Mouse (Mus musculus) layer of hippocampus, adult 8-10 months (tissue): ENCODE measurements at regions not wholly inside any gene's neighbourhood (a gene's known extent, or its start where the extent isn't known, plus 50 kb on each side); places are given as distances from the start of the nearest gene placed in this dataset.
A peak's percentile ranks its signal among the peaks of the same experiment; 100 is the strongest.

Experiments
- DNase-seq, 2 experiments: peaks; one replicate each; pipeline ENCODE4 v3.0.0; 2022; ENCODE audit warnings: low spot score in 2 of 2

DNA sequence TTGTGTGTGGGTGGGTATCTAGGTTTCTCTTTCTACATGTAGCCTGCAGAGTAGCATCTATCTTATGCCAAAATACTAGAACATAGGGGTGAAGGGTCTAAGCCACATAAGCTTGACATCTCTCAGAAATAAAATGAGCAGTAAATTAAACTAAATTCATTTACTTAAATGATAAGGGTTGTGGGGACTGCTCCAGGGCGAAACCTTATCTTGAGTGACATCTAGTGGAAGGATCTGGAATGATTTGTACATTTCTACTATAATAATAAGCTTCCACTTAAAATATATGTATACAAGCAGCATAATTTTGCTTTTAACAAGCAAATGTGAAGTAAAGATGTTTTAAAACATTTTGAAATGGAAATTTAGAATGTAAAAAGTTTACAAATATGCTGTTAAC is 271.4 kb downstream of the Vgll3 start:
- DNase-seq, result no peak

DNA sequence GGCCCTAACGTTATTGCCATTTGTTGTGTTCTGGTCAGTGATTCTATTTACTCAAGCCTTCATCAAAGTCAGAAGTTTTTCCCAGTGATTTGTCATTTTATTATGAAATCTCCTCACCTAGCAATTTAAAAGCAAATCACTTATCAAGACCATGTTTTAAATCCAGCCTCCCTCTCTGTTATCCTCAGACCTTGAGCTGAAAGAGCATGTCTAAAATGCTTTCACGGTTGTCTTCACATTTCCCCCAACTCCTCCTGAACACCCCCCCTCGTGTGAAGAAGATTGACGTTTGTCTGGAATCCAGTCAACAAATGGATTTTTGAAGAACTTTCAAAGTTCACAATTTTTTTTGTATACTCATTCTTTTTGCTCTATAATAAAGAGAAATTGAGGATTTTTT is 277.7 kb downstream of the Vgll3 start:
- no peak for DNase-seq

DNA sequence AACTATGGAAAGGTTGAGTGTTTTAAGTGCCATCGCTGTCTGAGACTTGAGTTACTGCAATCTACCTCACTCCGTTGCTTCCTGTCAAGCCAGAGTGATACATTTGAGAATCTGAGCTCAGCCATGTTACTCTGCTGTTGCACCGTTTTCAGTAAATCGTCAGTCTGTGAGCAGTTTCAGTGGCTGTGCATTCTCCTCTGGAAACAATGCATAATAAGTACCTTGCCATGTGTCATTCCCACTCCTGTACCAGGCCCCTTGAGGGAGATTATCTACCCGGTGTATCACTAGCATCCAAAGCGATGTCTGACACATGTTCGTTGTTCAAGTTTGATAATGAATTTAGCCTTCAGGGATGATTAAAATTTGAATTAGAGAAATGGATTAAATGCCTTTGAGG is 280.6 kb downstream of the Vgll3 start:
- DNase-seq, result no peak

DNA sequence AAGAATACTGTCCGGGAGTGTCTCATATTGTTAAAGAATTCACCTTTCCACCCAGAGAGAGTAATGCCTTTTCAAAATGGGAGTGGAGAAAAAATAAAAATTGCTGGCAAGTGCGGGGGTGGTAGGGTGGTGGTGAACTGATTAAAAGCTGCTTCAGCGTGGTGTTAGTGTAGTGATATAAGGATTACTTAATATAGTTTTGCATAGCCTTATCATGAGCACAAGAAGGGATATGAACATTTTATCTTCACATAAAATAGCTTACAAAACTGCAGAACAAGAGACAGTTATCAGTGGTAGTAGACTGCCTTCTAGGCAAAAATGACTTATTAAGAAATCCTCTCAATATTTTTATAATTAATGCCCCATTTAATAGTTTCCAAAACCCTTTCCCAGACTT is 302.9 kb downstream of the Vgll3 start:
- DNase-seq, result no peak

DNA sequence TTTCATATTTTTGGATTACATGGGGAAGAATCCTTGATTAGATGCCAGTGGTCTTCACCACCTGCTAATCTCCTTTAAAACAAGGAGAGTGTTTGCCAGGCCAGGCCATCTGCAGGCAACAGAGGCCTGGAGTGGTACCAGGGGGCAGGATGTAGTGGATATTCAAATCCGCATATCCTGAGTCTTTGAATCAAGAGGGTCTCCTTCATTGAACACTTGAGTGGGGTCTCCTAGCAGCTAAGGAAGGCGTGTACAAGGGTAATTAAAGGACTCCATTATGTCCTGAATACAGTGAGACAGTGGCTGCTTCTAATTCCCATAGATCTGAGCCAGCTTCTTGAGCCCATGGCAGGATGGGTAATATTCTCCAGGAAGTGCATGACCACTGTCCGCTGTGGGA is 322.7 kb downstream of the Vgll3 start:
- DNase-seq, result no peak

DNA sequence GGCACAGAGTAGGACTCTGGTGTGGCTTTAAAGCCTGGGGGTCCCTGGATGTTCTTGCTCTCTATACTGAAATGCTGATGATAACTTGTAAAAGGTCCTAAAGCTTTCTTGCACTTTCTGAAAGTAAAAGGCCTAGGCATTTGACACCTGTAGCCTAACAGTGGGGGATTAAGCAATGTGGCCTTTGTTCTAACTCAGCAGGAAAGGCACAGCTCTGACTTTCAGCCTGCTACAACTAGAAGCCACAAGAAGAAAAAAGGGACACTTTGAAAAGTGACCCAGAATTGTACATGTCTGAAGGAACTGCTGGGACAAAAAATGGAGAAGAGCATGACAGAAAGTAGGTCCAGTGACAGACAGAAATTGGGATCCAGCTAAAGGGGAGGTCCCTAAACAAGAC is 329.7 kb downstream of the Vgll3 start:
- no peak for DNase-seq

DNA sequence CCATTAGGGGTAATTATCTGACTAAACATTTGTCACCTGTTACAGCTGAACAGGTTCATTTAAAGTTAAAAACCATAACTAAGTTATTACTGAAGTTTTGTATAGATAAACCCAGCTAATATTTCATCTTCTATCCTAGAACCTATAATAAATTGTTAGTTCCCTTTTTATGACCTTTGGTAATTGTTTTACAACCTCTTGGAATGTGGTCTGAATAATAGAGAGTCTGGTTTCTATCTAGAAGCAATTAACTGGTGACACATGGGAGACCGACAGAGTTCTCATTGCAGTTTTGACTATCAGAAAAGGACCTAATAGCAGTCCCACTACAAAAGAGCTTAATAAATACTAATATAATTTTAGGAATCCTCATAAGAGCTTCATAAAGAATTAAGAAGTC is 330.2 kb downstream of the Vgll3 start:
- DNase-seq, result no peak

DNA sequence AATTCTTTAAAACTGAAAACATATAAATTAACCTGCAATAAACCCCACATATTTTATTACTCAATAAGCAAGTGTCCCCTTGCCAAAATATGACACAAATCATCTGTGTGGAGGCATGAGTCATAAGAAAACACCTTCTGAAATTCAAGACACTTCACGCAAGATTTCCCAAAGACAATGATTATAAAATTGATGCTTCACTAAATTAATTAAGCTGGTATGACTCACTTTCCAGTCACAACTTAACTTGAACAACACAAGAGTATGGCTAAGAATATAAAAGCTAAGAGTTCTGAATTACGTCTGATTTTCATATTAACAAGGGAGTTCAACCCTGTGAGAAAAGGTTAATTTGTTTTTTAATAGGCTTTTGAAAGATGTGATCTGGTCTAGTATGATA is 353.2 kb downstream of the Vgll3 start:
- DNase-seq, result no peak

DNA sequence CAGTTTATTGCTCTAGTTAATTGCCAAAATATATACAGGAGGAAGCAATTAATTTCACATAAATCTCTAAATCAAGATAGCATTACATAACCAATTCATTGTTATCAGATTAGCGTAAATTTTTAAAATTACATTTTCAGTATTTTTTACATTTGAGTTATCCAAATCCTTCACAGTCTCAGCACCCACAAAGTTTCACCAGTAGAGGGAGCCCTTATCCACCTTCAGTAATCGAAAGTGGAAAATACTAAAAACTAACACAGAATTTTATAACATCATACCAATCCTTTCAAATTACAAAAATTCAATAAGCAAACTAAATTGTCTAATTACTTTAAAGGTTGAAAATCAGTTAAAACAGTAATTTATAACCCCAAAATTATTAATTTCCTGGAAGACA is 375.7 kb downstream of the Vgll3 start:
- DNase-seq, result peak in 1 of 2 experiments; percentile 25

DNA sequence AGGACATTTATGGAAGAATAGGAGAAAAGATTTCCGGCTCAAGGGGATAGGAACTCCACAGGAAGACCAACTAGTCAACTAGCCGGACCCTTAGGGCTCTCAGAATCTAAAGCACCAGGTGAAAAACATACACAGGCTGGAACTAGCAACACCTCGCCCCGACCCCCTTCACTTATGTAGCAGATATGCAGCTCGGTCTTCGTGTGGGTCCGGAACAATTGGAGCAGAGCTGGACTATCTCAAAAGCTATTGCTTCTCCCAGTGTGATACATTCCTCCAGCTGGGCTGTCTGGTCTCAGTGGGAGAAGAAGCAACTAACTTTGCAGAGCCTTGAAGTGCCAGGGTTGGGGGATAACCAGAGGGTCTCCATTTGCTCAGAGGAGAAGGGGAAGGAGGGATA is 386.3 kb downstream of the Vgll3 start:
- no peak for DNase-seq
